Mouse (Mus musculus) erythroblast, embryonic 14.5 days (primary cell): ENCODE measurements around the gene Ispd.

Experiments
- GATA1 ChIP-seq: IDR thresholded peaks from 2 replicates; pipeline ENCODE4 v1.6.1; 2012; ENCODE audit warnings: low read length, inconsistent platforms, mixed read lengths
- TAL1 ChIP-seq: IDR thresholded peaks from 3 replicates; pipeline ENCODE4 v1.6.1; 2012; ENCODE audit warnings: low read length, inconsistent platforms, mixed read lengths

DNA sequence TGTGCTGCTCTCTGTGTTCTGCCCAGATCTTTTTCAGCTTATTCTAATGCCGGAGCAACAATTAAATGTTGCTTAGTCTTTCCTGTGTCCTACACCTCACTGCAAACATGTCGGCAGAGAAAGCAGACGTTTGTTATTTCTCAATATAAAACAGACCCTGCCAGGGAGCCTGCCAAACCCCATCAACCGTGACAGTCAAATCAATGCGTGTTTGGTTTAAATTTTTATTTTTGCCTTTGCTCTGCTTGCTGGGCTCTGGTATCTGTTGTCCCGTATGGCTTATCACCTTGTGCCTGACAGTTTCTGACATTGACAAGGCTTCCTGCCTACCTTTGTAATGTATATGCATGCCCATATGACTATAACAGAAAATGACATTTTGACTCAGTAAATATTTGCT, 285.5 kb downstream of the Ispd start:
- TF ChIP-seq GATA1: no peak
- TF ChIP-seq TAL1: no peak
